Mouse (Mus musculus) myocyte (in vitro differentiated cells): ENCODE data around the gene Zfp787. TPM values are rescaled to one million over a fixed set of nuclear protein-coding genes. Genes with fewer than 3 reads are reported as not detected.
"Not testable (repeated sequence)": the region's sequence is repeated elsewhere in the genome, so short reads cannot be mapped to it uniquely, and the experiment has no call there.

Source experiments
- H3K27me3 ChIP-seq: one replicate; pipeline ENCODE4 v1.6.1; 2011; ENCODE audit not compliant: control insufficient read depth, insufficient read depth, insufficient read length
- H3K36me3 ChIP-seq: one replicate; pipeline ENCODE4 v1.6.1; 2011; ENCODE audit not compliant: control insufficient read depth, insufficient read depth
- H3K4me2 ChIP-seq: one replicate; pipeline ENCODE4 v1.6.1; 2011; ENCODE audit warnings: low read depth, control low read depth
- H3K4me3 ChIP-seq: one replicate; pipeline ENCODE4 v1.5.1; 2011; ENCODE audit warnings: mild to moderate bottlenecking, control low read depth, moderate library complexity
- H3K79me2 ChIP-seq: one replicate; pipeline ENCODE4 v1.6.1; 2011; ENCODE audit not compliant: control insufficient read depth, insufficient read depth
- H3ac ChIP-seq: one replicate; pipeline ENCODE4 v1.6.1; 2011; ENCODE audit not compliant: control insufficient read depth, insufficient read length
- CEBPB ChIP-seq: IDR thresholded peaks from 2 replicates; pipeline ENCODE4 v1.6.1; 2011; ENCODE audit warnings: mild to moderate bottlenecking, moderate library complexity; ENCODE audit not compliant: poor library complexity, insufficient read depth, severe bottlenecking
- E2F4 ChIP-seq: IDR thresholded peaks from one replicate; pipeline ENCODE4 v1.6.1; 2011; ENCODE audit warnings: mild to moderate bottlenecking, control low read depth, moderate library complexity; ENCODE audit not compliant: insufficient read depth
- MAX ChIP-seq: IDR thresholded peaks from one replicate; pipeline ENCODE4 v1.6.1; 2011; ENCODE audit warnings: low read depth, mild to moderate bottlenecking, control low read depth
- MYOD1 ChIP-seq, 3 experiments: IDR thresholded peaks; one replicate each; pipeline ENCODE4 v1.6.1; 2011; ENCODE audit warnings: control low read depth in 2 of 3, low read depth in 2 of 3, mild to moderate bottlenecking in 2 of 3, moderate library complexity in 1 of 3; ENCODE audit not compliant: insufficient read length in 2 of 3, control insufficient read depth in 1 of 3
- MYOG ChIP-seq, 3 experiments: IDR thresholded peaks; one replicate each; pipeline ENCODE4 v1.6.1; 2011; ENCODE audit warnings: control low read depth in 2 of 3, low read depth in 2 of 3, mild to moderate bottlenecking in 2 of 3; ENCODE audit not compliant: insufficient read length in 2 of 3, control insufficient read depth in 1 of 3, insufficient read depth in 1 of 3
- POLR2A ChIP-seq: IDR thresholded peaks from one replicate; pipeline ENCODE4 v1.6.1; 2011; ENCODE audit warnings: low read depth, mild to moderate bottlenecking, control low read depth, moderate library complexity; ENCODE audit not compliant: insufficient read length
- POLR2AphosphoS2 ChIP-seq: IDR thresholded peaks from one replicate; pipeline ENCODE4 v1.6.1; 2011; ENCODE audit warnings: low read depth, control low read depth; ENCODE audit not compliant: insufficient read length
- REST ChIP-seq: IDR thresholded peaks from one replicate; pipeline ENCODE4 v1.6.1; 2011; ENCODE audit warnings: mild to moderate bottlenecking, control low read depth, moderate library complexity; ENCODE audit not compliant: insufficient read depth, insufficient read length
- SRF ChIP-seq: IDR thresholded peaks from one replicate; pipeline ENCODE4 v1.6.1; 2011; ENCODE audit warnings: low read depth; ENCODE audit not compliant: control insufficient read depth, insufficient read length
- TCF12 ChIP-seq: IDR thresholded peaks from one replicate; pipeline ENCODE4 v1.6.1; 2011; ENCODE audit warnings: mild to moderate bottlenecking, control low read depth; ENCODE audit not compliant: poor library complexity, insufficient read depth, severe bottlenecking
- TCF3 ChIP-seq: IDR thresholded peaks from one replicate; pipeline ENCODE4 v1.6.1; 2011; ENCODE audit warnings: low read depth, control low read depth; ENCODE audit not compliant: insufficient read length
- USF1 ChIP-seq: IDR thresholded peaks from one replicate; pipeline ENCODE4 v1.6.1; 2011; ENCODE audit warnings: low read depth, mild to moderate bottlenecking, control low read depth, moderate library complexity
- polyA plus RNA-seq: library from polyadenylated mRNA; unstranded; fragments of >200 nt; fragmentation: generic; extraction: Trizol; gene quantifications from one replicate; pipeline ENCODE4 v1.2.1, GENCODE M21; 2012; ENCODE audit warnings: missing spikeins

Gene Zfp787
- polyA plus RNA-seq, 1 experiment = 46.6 TPM

DNA sequence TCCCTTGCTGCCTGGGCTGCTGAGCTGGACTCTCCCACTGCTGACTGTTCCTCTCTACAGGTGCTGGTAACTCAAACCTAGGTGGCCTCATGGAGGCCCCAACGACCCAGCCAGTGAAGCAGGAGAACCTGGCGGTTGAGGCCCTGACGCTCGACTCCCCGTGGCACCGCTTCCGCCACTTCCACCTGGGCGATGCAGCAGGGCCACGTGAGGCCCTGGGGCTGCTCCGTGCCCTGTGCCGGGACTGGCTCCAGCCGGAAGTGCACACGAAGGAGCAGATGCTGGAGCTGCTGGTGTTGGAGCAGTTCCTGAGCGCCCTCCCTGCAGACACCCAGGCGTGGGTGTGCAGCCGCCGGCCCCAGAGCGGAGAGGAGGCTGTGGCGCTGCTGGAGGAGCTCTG is 28.0 kb upstream of the Zfp787 start:
- peaks cover 11% of the 10 kb centered on the region for H3K36me3 ChIP-seq
- no peak for TF ChIP-seq CEBPB
- no peak for TF ChIP-seq POLR2AphosphoS2
- no peak for TF ChIP-seq REST
- TF ChIP-seq TCF3 = no peak
- no peak for TF ChIP-seq POLR2A
- no peak for TF ChIP-seq SRF
- no peak for TF ChIP-seq MYOG (IDR thresholded peaks at IDR 0.05; ENCODE audit: control insufficient read depth in 1 of 3, insufficient read depth in 1 of 3, insufficient read length in 2 of 3, low read depth in 2 of 3)
- no peak for TF ChIP-seq USF1
- no peak for TF ChIP-seq MAX
- TF ChIP-seq MYOD1 (IDR thresholded peaks at IDR 0.05; ENCODE audit: control insufficient read depth in 1 of 3, insufficient read length in 2 of 3, low read depth in 2 of 3) = no peak
- no peak for TF ChIP-seq E2F4
- TF ChIP-seq TCF12 = no peak
- no peak overlapping the region for H3ac ChIP-seq
- H3K4me2 ChIP-seq = no peak overlapping the region
- no peak overlapping the region for H3K4me3 ChIP-seq
- no peaks in the 10 kb centered on the region for H3K79me2 ChIP-seq
- H3K27me3 ChIP-seq = no peaks in the 10 kb centered on the region

DNA sequence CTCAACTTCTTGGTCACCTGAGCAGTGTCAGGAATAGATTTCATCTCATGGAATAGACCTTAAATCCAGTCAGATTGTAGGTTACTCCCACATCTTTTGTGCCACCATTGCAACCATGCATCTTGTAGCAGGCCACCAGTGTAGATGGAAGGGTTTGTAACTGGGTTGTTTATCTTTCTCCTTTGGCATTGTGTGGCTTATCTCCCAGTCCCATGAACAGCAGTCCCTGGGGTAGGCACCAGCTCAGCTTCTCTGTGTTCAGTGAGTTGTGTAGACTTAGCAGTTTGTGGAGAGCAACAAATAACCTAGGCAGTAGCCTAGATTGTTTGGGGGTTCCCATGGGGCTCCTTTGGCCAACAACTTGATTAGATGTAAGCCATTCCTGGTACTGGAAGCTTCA is 27.1 kb upstream of the Zfp787 start:
- Histone ChIP-seq H3K79me2 (no peaks in the 10 kb centered on the region), H3K4me2 (no peak overlapping the region), H3K36me3 (peaks cover 11% of the 10 kb centered on the region), H3K4me3 (no peak overlapping the region), H3ac (no peak overlapping the region), H3K27me3 (no peaks in the 10 kb centered on the region)
- TF ChIP-seq MYOD1 (IDR thresholded peaks at IDR 0.05; ENCODE audit: control insufficient read depth in 1 of 3, insufficient read length in 2 of 3, low read depth in 2 of 3) = no peak
- no peak for TF ChIP-seq USF1
- TF ChIP-seq TCF3 = no peak
- no peak for TF ChIP-seq REST

DNA sequence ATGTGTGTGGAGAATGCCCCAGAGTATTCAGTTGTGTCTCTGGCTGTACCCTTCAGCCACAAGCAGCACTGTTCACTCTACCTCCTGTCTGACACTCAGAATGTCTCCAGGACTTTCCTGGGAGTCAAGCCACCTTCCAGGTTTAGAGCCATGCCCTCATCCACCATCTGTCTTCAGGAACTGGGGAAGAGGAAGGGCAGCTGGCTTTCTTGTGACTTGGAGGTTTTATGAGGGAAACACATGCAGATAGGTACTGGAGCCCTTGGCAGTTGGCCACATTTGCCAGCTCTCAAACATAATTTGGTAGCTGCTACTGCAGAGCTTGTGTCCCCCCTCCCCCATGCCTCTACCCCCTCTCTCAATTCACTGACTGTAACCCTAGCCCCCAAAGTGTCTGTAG is 23.2 kb upstream of the Zfp787 start:
- Histone ChIP-seq H3K79me2 (no peaks in the 10 kb centered on the region), H3K27me3 (no peaks in the 10 kb centered on the region), H3K4me2 (no peak overlapping the region), H3ac (no peak overlapping the region), H3K36me3 (no peaks in the 10 kb centered on the region), H3K4me3 (no peak overlapping the region)
- TF ChIP-seq USF1 (no peak), POLR2A (no peak), POLR2AphosphoS2 (no peak), MAX (no peak), E2F4 (no peak), TCF12 (no peak), CEBPB (no peak), SRF (no peak), MYOG (IDR thresholded peaks at IDR 0.05; ENCODE audit: control insufficient read depth in 1 of 3, insufficient read depth in 1 of 3, insufficient read length in 2 of 3, low read depth in 2 of 3) (no peak), REST (no peak), MYOD1 (IDR thresholded peaks at IDR 0.05; ENCODE audit: control insufficient read depth in 1 of 3, insufficient read length in 2 of 3, low read depth in 2 of 3) (no peak)

DNA sequence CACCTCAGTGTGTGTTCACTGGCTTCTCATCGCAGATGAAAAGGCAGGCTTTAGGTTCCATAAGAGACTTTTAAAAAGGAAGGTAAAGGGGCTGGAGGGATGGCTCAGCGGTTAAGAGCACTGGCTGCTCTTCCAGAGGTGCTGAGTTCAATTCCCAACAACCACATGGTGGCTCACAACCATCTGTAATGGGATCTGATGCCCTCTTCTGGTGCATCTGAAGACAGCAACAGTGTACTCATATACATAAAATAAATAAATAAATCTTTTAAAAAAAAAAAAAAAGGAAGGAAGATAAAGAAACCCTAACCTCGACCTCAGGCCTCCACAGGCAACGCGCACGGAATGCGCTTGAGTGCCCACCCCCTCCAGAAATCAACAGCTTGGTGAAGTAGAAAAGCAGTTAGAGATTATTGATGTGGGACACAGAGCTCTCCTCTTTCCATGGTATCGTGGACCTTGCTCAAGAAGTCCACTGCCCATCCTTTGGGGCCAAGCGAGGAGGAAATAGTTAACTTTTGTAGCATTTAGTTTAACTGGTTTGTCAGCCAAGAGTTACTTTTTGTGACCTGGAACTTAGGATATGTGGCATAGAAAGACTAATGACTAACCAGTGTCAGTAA is 18.7 kb upstream of the Zfp787 start:
- H3K79me2 ChIP-seq, H3K36me3 ChIP-seq, H3K4me2 ChIP-seq, H3K27me3 ChIP-seq, H3K4me3 ChIP-seq, H3ac ChIP-seq: not testable (repeated sequence)

DNA sequence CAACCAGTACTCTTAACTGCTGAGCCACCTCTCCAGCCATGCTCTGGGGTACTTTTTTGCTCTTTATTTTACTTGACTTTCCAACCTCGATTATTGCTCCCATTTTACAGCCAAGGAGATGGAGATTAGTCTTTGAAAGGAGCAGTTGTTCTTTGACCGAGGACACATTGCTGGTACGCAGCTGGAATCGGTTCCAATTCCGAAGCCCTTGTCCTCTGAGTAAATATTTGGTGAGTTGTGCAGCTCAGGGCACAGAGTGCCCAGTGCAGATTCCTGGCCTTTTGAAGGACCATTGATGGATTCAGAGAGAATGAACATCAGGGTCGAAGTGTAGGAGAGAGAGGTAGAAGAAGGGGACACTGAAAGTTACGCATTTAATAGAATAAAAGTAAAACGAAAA is 18.1 kb upstream of the Zfp787 start:
- H3K4me2 ChIP-seq = no peak overlapping the region
- no peak overlapping the region for H3K4me3 ChIP-seq
- no peaks in the 10 kb centered on the region for H3K36me3 ChIP-seq
- no peak overlapping the region for H3ac ChIP-seq
- peaks cover 5% of the 10 kb centered on the region for H3K79me2 ChIP-seq
- TF ChIP-seq CEBPB (no peak), MYOD1 (IDR thresholded peaks at IDR 0.05; ENCODE audit: control insufficient read depth in 1 of 3, insufficient read length in 2 of 3, low read depth in 2 of 3) (no peak), POLR2AphosphoS2 (no peak), REST (no peak), USF1 (no peak), MYOG (IDR thresholded peaks at IDR 0.05; ENCODE audit: control insufficient read depth in 1 of 3, insufficient read depth in 1 of 3, insufficient read length in 2 of 3, low read depth in 2 of 3) (no peak), E2F4 (no peak), TCF3 (no peak), POLR2A (no peak), SRF (no peak), TCF12 (no peak), MAX (no peak)
- H3K27me3 ChIP-seq = no peaks in the 10 kb centered on the region
